Mouse (Mus musculus): ENCODE data around the gene Ano7.
"Not testable (repeated sequence)": the region's sequence is repeated elsewhere in the genome, so short reads cannot be mapped to it uniquely, and the experiment has no call there.

The Ano7 gene

DNA sequence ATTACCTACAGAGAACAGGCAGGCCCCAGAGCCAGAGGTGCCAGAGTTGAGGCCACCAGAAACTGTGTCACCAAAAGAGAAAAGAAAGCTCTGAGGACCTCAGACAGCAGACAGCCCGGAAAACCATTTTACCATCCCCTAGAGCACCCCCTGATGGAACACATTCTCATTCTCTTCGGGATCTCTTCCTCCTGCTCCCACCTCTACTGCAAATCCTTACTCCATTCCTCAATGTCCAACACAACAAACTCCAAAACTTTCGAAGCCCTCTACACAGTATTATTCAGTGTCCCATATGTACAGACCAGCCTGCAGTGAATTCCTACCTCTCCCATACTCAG, 72.1 kb downstream of the Ano7 start:
- no peak for DNase-seq (ENCODE audit: low spot score in 2 of 2)

DNA sequence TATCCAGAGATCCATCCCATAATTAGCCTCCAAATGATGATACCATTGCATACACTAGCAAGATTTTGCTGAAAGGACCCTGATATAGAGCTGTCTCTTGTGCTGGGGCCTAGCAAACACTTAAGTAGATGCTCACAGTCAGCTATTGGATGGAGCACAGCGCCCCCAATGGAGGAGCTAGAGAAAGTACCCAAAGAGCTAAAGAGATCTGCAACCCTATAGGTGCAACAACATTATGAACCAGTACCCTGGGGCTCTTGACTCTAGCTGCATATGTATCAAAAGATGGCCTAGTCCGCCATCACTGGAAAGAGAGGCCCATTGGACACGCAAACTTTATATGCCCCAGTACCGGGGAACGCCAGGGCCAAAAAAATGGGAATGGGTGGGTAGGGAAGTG, 76.4 kb downstream of the Ano7 start:
- DNase-seq (ENCODE audit: low spot score in 2 of 2): not testable (repeated sequence)

DNA sequence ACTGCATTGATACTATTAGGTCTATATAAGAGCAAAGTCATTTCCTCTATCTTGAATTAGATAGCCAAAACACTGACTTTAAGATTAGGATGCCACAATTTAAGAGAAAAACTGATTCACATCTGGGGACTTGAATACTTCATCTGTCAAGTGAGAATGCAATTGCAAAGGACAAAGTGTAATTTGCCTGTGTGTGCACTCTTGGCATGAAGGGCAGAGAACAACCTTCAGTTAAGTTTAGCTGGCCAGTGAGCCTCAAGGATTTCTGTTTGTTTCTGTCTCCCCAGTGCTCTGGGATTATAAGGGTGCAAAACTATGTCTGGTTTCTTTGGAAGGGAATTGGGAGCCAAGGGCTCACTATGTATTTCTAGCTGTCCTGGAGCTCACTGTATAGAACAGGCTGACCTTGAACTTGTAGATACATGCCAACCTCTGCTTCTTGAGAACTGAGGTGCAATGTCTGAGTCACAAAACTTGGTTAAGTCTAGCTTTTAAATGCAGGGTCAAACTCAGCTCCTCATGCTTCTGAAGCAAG, 80.1 kb downstream of the Ano7 start:
- DNase-seq (ENCODE audit: low spot score in 2 of 2): no peak

Data from urinary bladder, postnatal 4 days (tissue).